Mouse (Mus musculus) spleen, postnatal 0 days (tissue): ENCODE data around the gene Sema4a. TPM values are rescaled to one million over a fixed set of nuclear protein-coding genes. Genes with fewer than 3 reads are reported as not detected.

Experiments used
- polyA plus RNA-seq: library from polyadenylated mRNA; unstranded; fragments of >200 nt; fragmentation: Nextera tagmentation; extraction: Ambion mirVana; gene quantifications from 2 replicates; pipeline ENCODE4 v1.2.1, GENCODE M21; 2015

Gene Sema4a
- 15.6 and 16.4 TPM in 2 replicates for polyA plus RNA-seq

GRCm38 (mm10) chr3:88460983-88461696, at the start of gene Sema4a:
Gene Sema4a (minus strand): TSS chr3:88461182.

GRCm38 (mm10) chr3:88509692-88510420, 48.9 kb upstream of the Sema4a start, which contains the start of gene Lmna:
Gene Lmna (minus strand): TSS chr3:88509956.

GRCm38 (mm10) chr3:88424605-88425329, 36.2 kb downstream of the Sema4a start, which contains the start of gene Slc25a44:
Gene Slc25a44 (minus strand): TSS chr3:88425139.

GRCm38 (mm10) chr3:88409741-88410644, 51.0 kb downstream of the Sema4a start, which contains the start of gene Pmf1:
Gene Pmf1 (minus strand): TSS chr3:88410331.

Other genes with a start within 250 kb of the Sema4a start
- gene Rhbg, start 206.5 kb downstream of the Sema4a start, polyA plus RNA-seq, result 0.12 TPM in 1 of 2 replicates, not detected in the other
- 0.11 TPM in 1 of 2 replicates, not detected in the other for gene Gm38392, start 174.0 kb downstream of the Sema4a start, polyA plus RNA-seq
- 6.8 and 8.8 TPM in 2 replicates for gene Tsacc, start 164.2 kb downstream of the Sema4a start, polyA plus RNA-seq
- gene Cct3, start 164.1 kb downstream of the Sema4a start, polyA plus RNA-seq, result 250 and 259 TPM in 2 replicates
- gene Glmp, start 136.2 kb downstream of the Sema4a start, polyA plus RNA-seq, result 110 and 123 TPM in 2 replicates
- gene Tmem79, start 125.0 kb downstream of the Sema4a start, polyA plus RNA-seq, result 1.7 and 2.1 TPM in 2 replicates
- gene Smg5, start 124.9 kb downstream of the Sema4a start, polyA plus RNA-seq, result 23.4 and 27.3 TPM in 2 replicates
- gene Paqr6, start 96.6 kb downstream of the Sema4a start, polyA plus RNA-seq, result 9.5 and 10.4 TPM in 2 replicates
- not detected in 2 replicates for gene Bglap3, start 88.4 kb downstream of the Sema4a start, polyA plus RNA-seq
- gene Bglap2, start 82.5 kb downstream of the Sema4a start, polyA plus RNA-seq, result not detected in 2 replicates
- gene Bglap, start 76.7 kb downstream of the Sema4a start, polyA plus RNA-seq, result 0.50 and 0.57 TPM in 2 replicates
- 130 and 143 TPM in 2 replicates for gene Pmf1, start 50.9 kb downstream of the Sema4a start, polyA plus RNA-seq
- 11.0 and 12.1 TPM in 2 replicates for gene Slc25a44, start 36.0 kb downstream of the Sema4a start, polyA plus RNA-seq
- gene Lmna, start 48.8 kb upstream of the Sema4a start, polyA plus RNA-seq, result 161 and 176 TPM in 2 replicates
- gene Mex3a, start 71.2 kb upstream of the Sema4a start, polyA plus RNA-seq, result 2.4 and 3.2 TPM in 2 replicates
- gene Rab25, start 87.1 kb upstream of the Sema4a start, polyA plus RNA-seq, result 0.28 and 0.63 TPM in 2 replicates
- 105 and 113 TPM in 2 replicates for gene Lamtor2, start 91.9 kb upstream of the Sema4a start, polyA plus RNA-seq
- gene Ubqln4, start 92.6 kb upstream of the Sema4a start, polyA plus RNA-seq, result 15.9 and 16.0 TPM in 2 replicates
- gene Ssr2, start 114.7 kb upstream of the Sema4a start, polyA plus RNA-seq, result 148 and 161 TPM in 2 replicates
- gene Arhgef2, start 144.8 kb upstream of the Sema4a start, polyA plus RNA-seq, result 34.8 and 51.4 TPM in 2 replicates
- not detected in 2 replicates for gene Rxfp4, start 192.0 kb upstream of the Sema4a start, polyA plus RNA-seq
- 34.2 and 39.9 TPM in 2 replicates for gene Khdc4, start 224.6 kb upstream of the Sema4a start, polyA plus RNA-seq